Mouse (Mus musculus) embryonic facial prominence, embryonic 14.5 days (tissue): Measurements from ENCODE around the gene Spn. TPM values are rescaled to one million over a fixed set of nuclear protein-coding genes. Genes with fewer than 3 reads are reported as not detected.

ENCODE experiments used
- ATAC-seq: fragments of 200-750 bp; cut with Nextera tagmentation; 2 replicates; pipeline ENCODE4 v1.8.0; 2017; ENCODE audit warnings: low read depth, moderate number of reproducible peaks, moderate TSS enrichment
- DNase-seq: peaks from one replicate; pipeline ENCODE4 v3.0.0-alpha.2; 2015; ENCODE audit warnings: low spot score
- H3K27ac ChIP-seq: fragments of 300-500 bp; sonication (generic); replicated peaks from 2 replicates; pipeline ENCODE4 v1.5.1; 2014; ENCODE audit warnings: low read depth, mild to moderate bottlenecking, low read length, moderate library complexity
- H3K27me3 ChIP-seq: fragments of 300-500 bp; sonication (generic); replicated peaks from 2 replicates; pipeline ENCODE4 v1.6.1; 2014; ENCODE audit warnings: low read length; ENCODE audit not compliant: control insufficient read depth, insufficient read depth
- H3K36me3 ChIP-seq: fragments of 300-500 bp; sonication (generic); 2 replicates; pipeline ENCODE4 v1.6.1; 2014; ENCODE audit warnings: low read length, mixed read lengths; ENCODE audit not compliant: control insufficient read depth, insufficient read depth
- H3K4me1 ChIP-seq: fragments of 300-500 bp; sonication (generic); 2 replicates; pipeline ENCODE4 v1.6.1; 2014; ENCODE audit warnings: antibody characterized with exemption, low read length; ENCODE audit not compliant: control insufficient read depth, insufficient read depth
- H3K4me2 ChIP-seq: fragments of 300-500 bp; sonication (generic); 2 replicates; pipeline ENCODE4 v1.6.1; 2014; ENCODE audit warnings: low read depth, mild to moderate bottlenecking, low read length, moderate library complexity, mixed read lengths
- H3K4me3 ChIP-seq: fragments of 300-500 bp; sonication (generic); 2 replicates; pipeline ENCODE4 v1.5.1; 2014; ENCODE audit warnings: low read depth, mild to moderate bottlenecking, low read length
- H3K9ac ChIP-seq: fragments of 300-500 bp; sonication (generic); 2 replicates; pipeline ENCODE4 v1.6.1; 2014; ENCODE audit warnings: low read depth, mild to moderate bottlenecking, low read length, moderate library complexity, mixed read lengths
- H3K9me3 ChIP-seq: fragments of 300-500 bp; sonication (generic); 2 replicates; pipeline ENCODE4 v1.6.1; 2016; ENCODE audit warnings: low read length; ENCODE audit not compliant: control insufficient read depth
- WGBS: fragments of 180-500 bp; shearing (Covaris S2); extraction: QIAGEN DNeasy Blood & Tissue Kit; methylation state at CpG from one replicate; pipeline ENCODE4 v1.1.7; 2014; 5-methylcytosine and 5-hydroxymethylcytosine counted together
- polyA plus RNA-seq: library from polyadenylated mRNA; unstranded; fragments of >200 nt; fragmentation: Nextera tagmentation; extraction: Ambion mirVana; gene quantifications from 2 replicates; pipeline ENCODE4 v1.2.1, GENCODE M21; 2014

Spn gene
- polyA plus RNA-seq, 1 experiment from 2014 or later = 0.32 TPM

- peaks cover 4% of the 10 kb centered on the region; the same call in 1 of the 2 replicates for H3K27me3 ChIP-seq
- H3K36me3 ChIP-seq = no peaks in the 10 kb centered on the region
- DNase-seq (no peak), ATAC-seq (no peak)
- H3K4me3 ChIP-seq = no peak overlapping the region
- no peak overlapping the region for H3K4me2 ChIP-seq
- 0 out of 2 replicates have a peak, but pooled peaks cover 3% of the 10 kb centered on the region for H3K4me1 ChIP-seq
- H3K27ac ChIP-seq = no peak overlapping the region
- no peak overlapping the region for H3K9ac ChIP-seq
- 70% methylated on average over 2 of the region's 2 CpGs for WGBS
- no peaks in the 10 kb centered on the region for H3K9me3 ChIP-seq
These were observed 52.8 kb downstream of the Spn start for GRCm38 (mm10) chr7:127084794-127085193.

DNA sequence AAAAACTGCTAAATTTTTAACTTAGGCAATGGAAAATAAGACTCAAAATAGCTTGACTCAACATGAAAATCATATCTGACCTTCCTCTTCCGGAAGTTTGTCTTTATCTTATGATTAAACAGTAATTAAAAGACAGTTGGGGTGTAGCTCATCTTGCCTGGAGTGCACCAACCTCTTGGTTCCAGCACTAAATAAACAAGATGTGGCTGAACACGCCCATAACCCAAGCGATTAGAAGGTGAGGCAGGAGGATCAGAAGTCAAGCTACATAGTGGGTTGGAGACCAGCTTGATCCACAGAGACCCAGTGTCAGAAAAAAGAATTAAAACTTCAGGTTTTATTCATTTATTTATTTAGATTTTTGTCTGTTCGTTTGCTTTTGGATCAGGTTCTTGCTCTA, 53.9 kb downstream of the Spn start:
- no peak overlapping the region for H3K4me2 ChIP-seq
- H3K27ac ChIP-seq = no peak overlapping the region
- ATAC-seq (no peak), DNase-seq (no peak)
- WGBS = 86% methylated on average over 4 of the region's 4 CpGs
- 0 out of 2 replicates have a peak, but pooled peaks cover under 1% of the 10 kb centered on the region for H3K4me1 ChIP-seq
- no peaks in the 10 kb centered on the region for H3K9me3 ChIP-seq
- no peaks in the 10 kb centered on the region for H3K27me3 ChIP-seq
- H3K9ac ChIP-seq = no peak overlapping the region
- H3K4me3 ChIP-seq = no peak overlapping the region
- H3K36me3 ChIP-seq = no peaks in the 10 kb centered on the region

GRCm38 (mm10) chr7:127082995-127083394, 54.6 kb downstream of the Spn start:
- no peak for DNase-seq
- Histone ChIP-seq H3K36me3 (no peaks in the 10 kb centered on the region), H3K9ac (no peak overlapping the region), H3K4me2 (no peak overlapping the region), H3K4me1 (no peaks in the 10 kb centered on the region), H3K27ac (no peak overlapping the region), H3K9me3 (no peaks in the 10 kb centered on the region), H3K27me3 (no peaks in the 10 kb centered on the region), H3K4me3 (no peak overlapping the region)
- no peak for ATAC-seq
- WGBS = 68% methylated on average over 2 of the region's 2 CpGs

- H3K36me3 ChIP-seq = no peaks in the 10 kb centered on the region
- H3K9me3 ChIP-seq = no peaks in the 10 kb centered on the region
- H3K27me3 ChIP-seq = no peaks in the 10 kb centered on the region
- no peak overlapping the region for H3K4me2 ChIP-seq
- H3K27ac ChIP-seq = no peak overlapping the region
- WGBS = 78% methylated on average over 8 of the region's 8 CpGs
- no peak overlapping the region for H3K4me3 ChIP-seq
- no peaks in the 10 kb centered on the region for H3K4me1 ChIP-seq
- DNase-seq = no peak
- ATAC-seq = no peak
- H3K9ac ChIP-seq = no peak overlapping the region
These were observed 55.4 kb downstream of the Spn start for GRCm38 (mm10) chr7:127082271-127082670.

Other genes starting within 250 kb of the Spn start
- 30.2 and 33.2 TPM in 2 replicates for gene Tmem219, start 214.9 kb downstream of the Spn start, polyA plus RNA-seq
- 13.7 and 16.8 TPM in 2 replicates for gene Kctd13, start 208.9 kb downstream of the Spn start, polyA plus RNA-seq
- 0.29 and 0.61 TPM in 2 replicates for gene Asphd1, start 188.2 kb downstream of the Spn start, polyA plus RNA-seq
- 1.6 and 2.1 TPM in 2 replicates for gene Sez6l2, start 187.3 kb downstream of the Spn start, polyA plus RNA-seq
- 88.0 and 98.2 TPM in 2 replicates for gene Cdipt, start 161.9 kb downstream of the Spn start, polyA plus RNA-seq
- 1.3 and 1.8 TPM in 2 replicates for gene Cdiptos, start 161.7 kb downstream of the Spn start, polyA plus RNA-seq
- gene Mvp, start 123.2 kb downstream of the Spn start, polyA plus RNA-seq = 9.5 and 9.9 TPM in 2 replicates
- gene Pagr1b, start 121.3 kb downstream of the Spn start, polyA plus RNA-seq = 0.39 TPM in 1 of 2 replicates, not detected in the other
- gene Pagr1a, start 120.5 kb downstream of the Spn start, polyA plus RNA-seq = 12.8 and 30.5 TPM in 2 replicates
- gene Gm42742, start 116.7 kb downstream of the Spn start, polyA plus RNA-seq = 53.5 and 66.6 TPM in 2 replicates
- gene Prrt2, start 116.6 kb downstream of the Spn start, polyA plus RNA-seq = 19.5 and 21.6 TPM in 2 replicates
- 57.3 TPM in 2 replicates for gene Maz, start 110.8 kb downstream of the Spn start, polyA plus RNA-seq
- 74.9 and 96.4 TPM in 2 replicates for gene Kif22, start 95.4 kb downstream of the Spn start, polyA plus RNA-seq
- not detected in 2 replicates for gene Zg16, start 50.5 kb downstream of the Spn start, polyA plus RNA-seq
- gene AI467606, start 46.5 kb downstream of the Spn start, polyA plus RNA-seq = 3.8 and 4.5 TPM in 2 replicates
- gene Qprt, start 15.6 kb downstream of the Spn start, polyA plus RNA-seq = 4.8 and 6.8 TPM in 2 replicates
- 45.4 and 55.1 TPM in 2 replicates for gene Cd2bp2, start 58.2 kb upstream of the Spn start, polyA plus RNA-seq
- 25.0 and 27.1 TPM in 2 replicates for gene Tbc1d10b, start 70.6 kb upstream of the Spn start, polyA plus RNA-seq
- 1,018 and 1,489 TPM in 2 replicates for gene Mylpf, start 71.1 kb upstream of the Spn start, polyA plus RNA-seq
- 14.0 and 17.2 TPM in 2 replicates for gene Zfp553, start 95.2 kb upstream of the Spn start, polyA plus RNA-seq
- 12.5 and 15.9 TPM in 2 replicates for gene Sept1, start 95.3 kb upstream of the Spn start, polyA plus RNA-seq
- gene Zfp771, start 106.5 kb upstream of the Spn start, polyA plus RNA-seq = 53.4 and 54.0 TPM in 2 replicates
- 154 and 157 TPM in 2 replicates for gene Dctpp1, start 122.9 kb upstream of the Spn start, polyA plus RNA-seq
- 59.6 and 62.2 TPM in 2 replicates for gene Sephs2, start 136.2 kb upstream of the Spn start, polyA plus RNA-seq
- gene Itgal, start 158.4 kb upstream of the Spn start, polyA plus RNA-seq = 1.2 and 1.7 TPM in 2 replicates
- 5.2 and 5.9 TPM in 2 replicates for gene Zfp768, start 207.8 kb upstream of the Spn start, polyA plus RNA-seq
- gene Zfp747, start 238.2 kb upstream of the Spn start, polyA plus RNA-seq = 4.9 and 7.3 TPM in 2 replicates
- 5.7 and 5.9 TPM in 2 replicates for gene 9130019O22Rik, start 249.3 kb upstream of the Spn start, polyA plus RNA-seq